Mouse (Mus musculus): ENCODE results near the gene Wdr35. TPM values are rescaled to one million over a fixed set of nuclear protein-coding genes. Genes with fewer than 3 reads are reported as not detected.
"Not testable (repeated sequence)": the region's sequence is repeated elsewhere in the genome, so short reads cannot be mapped to it uniquely, and the experiment has no call there.

Wdr35 gene
- 10 to 100 TPM; 34.7 to 36.0 TPM for total RNA-seq (2021)
- long read RNA-seq, experiment 1, full-length matches to known transcripts = 15 of 17 reads
- long read RNA-seq, experiment 1, partial matches to known transcripts = 2 of 17 reads
- long read RNA-seq, experiment 1, other reads (novel, unspliced or antisense) = 0 of 17 reads
- long read RNA-seq, experiment 2, full-length matches to known transcripts = 13 of 15 reads
- long read RNA-seq, experiment 2, partial matches to known transcripts = 0 of 15 reads
- long read RNA-seq, experiment 2, other reads (novel, unspliced or antisense) = 2 of 15 reads

DNA sequence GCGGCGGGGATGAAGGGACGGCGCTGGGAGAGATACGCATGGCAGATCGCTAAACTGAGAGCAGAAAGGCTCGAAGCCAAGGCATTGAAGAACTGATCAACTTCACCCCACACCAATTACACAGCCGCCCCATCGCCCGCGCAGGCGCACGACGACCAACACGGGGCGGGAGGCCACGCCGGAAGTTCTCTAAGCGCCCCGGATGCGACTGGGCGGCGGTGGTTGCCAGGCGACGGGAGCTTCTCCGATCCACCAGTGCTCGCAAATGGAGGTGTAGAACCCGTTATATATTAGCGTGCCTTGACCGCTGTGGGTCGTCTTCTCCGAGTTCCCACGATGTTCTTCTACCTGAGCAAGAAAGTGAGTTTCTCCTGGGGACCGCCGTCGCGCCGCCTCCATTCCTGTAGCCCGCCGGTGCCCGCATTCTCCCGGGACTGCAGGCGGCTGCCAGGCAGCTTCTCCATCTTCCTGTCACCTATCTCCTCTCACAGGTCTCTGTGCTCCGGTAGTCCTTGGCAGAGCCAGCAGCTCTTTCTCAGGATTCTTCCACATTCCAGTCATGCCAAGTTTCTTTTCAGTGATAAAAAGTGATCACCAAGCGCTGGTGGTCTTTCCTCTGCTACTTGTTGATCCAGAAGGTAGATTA, at the start of gene Wdr35:
TSS of gene Wdr35 (plus strand) at position 73 of the 646 bp plus-strand sequence.
- DNase-seq (ENCODE audit: low spot score in 2 of 2) = peak; percentile 88 to 94

DNA sequence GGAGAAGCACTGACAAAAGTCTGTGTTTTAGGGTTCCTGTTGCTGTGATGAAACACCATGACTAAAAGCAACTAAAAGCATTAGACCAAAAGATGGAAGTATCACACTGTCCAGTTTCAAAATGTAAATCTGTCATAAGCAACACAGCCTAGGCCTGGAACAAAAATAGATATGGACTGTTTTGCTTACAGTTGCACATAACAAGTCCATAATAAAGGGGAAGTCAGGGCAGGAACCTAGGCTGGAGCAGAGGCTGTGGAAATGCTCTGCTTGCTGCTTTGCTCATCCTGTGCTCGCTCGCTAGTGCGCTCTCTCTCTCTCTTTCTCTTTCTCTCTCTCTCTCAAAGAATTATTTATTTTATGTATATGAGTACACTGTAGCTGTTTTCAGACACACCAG, 46.0 kb upstream of the Wdr35 start:
- DNase-seq (ENCODE audit: low spot score in 2 of 2) = no peak

GRCm38 (mm10) chr12:8928766-8929165, 44.9 kb upstream of the Wdr35 start:
- DNase-seq (ENCODE audit: low spot score in 2 of 2) = no peak

DNA sequence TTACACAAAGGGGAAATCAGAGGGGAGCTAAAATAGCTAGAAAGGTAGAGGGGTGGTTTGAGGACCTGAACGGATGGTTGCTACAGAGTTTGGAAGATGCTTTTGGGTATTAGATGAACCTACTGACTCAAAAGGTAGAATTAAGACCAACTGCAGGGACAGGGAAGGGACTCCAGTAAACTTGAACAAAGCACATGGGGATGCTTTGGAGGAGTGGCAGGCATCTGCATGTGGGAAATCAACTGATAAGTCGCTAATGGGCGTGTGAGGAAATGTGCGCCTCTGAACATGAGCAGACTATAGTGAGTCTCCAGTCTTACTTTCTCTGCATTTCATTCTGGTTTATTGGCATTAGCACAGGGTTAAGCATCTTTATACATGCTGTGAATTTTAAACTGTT, 42.6 kb upstream of the Wdr35 start:
- no peak for DNase-seq (ENCODE audit: low spot score in 2 of 2)

DNA sequence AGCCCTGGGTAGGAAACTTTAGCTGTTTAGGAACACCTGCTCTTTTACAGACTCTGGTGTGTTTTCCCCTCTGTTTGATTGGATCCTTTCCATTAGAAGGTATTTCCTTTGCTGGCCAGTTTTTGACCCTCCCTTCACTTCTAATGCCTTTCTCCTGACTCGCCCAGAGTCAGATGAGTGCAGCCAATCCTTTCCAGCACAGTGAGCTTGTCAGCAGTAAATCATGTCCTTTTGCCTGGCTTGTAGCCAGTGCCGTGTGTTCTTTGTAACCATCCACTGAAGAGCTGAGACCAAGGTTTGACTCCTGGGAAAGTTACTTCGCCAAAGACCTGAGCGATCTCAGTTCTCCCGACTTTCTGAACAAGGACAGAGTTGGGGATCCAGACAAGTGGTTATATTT, 38.3 kb upstream of the Wdr35 start:
- no peak for DNase-seq (ENCODE audit: low spot score in 2 of 2)

GRCm38 (mm10) chr12:8936210-8936609, 37.5 kb upstream of the Wdr35 start:
- not testable (repeated sequence) for DNase-seq (ENCODE audit: low spot score in 2 of 2)

GRCm38 (mm10) chr12:8939490-8939889, 34.2 kb upstream of the Wdr35 start:
- DNase-seq (ENCODE audit: low spot score in 2 of 2) = no peak

DNA sequence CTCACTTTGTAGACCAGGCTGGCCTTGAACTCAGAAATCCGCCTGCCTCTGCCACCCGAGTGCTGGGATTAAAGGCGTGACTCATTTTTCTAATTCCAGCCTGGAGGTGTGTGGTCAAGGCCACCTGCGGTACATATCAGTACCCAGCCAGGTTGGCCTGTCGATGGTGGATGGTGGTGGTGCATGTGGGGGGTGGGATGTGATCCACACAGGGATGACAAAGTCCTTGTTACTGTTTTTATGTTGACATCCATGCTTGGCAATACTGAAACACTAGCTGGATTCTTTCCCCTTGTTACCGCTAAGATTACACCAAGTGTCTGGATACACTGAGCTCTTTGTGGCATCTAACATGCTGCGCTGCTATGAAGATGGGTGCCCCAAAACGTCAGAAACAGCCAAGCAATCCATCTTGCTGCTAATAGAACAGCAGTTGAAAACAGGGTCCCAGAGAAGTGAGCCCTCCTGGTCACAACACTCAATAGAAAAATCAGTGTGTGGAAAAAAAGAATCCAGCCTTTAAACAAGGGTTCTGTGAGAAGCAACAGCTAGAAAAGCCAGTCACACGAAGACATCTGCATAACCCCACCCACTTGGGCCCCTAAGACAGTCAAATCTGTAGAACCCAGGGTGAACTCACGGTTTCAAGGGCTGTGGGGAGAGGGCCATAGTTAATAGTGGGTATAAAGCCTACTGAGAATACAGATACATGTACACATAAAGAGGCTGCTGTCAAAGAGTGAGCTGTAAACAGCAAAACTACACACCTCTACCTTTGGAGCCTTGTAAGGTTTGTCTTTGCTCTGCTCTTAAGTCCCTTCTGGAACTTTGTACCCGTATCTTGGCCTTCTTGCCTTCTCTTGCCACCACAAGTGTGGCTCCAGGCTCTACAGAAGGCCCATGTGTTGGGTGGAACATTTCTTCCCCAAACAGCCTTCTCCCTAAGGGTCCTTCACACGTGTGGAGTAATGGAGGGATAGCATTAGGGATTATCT, 33.4 kb upstream of the Wdr35 start:
- DNase-seq (ENCODE audit: low spot score in 2 of 2) = no peak

GRCm38 (mm10) chr12:8941131-8941615, 32.5 kb upstream of the Wdr35 start:
- DNase-seq (ENCODE audit: low spot score in 2 of 2) = no peak

GRCm38 (mm10) chr12:8941699-8942392, 31.8 kb upstream of the Wdr35 start:
- DNase-seq (ENCODE audit: low spot score in 2 of 2) = no peak

GRCm38 (mm10) chr12:8947163-8947562, 26.5 kb upstream of the Wdr35 start:
- no peak for DNase-seq (ENCODE audit: low spot score in 2 of 2)

GRCm38 (mm10) chr12:8947714-8948464, 25.8 kb upstream of the Wdr35 start, which contains the start of gene Matn3:
TSS of gene Matn3 (plus strand) at chr12:8947929.
- no peak for DNase-seq (ENCODE audit: low spot score in 2 of 2)

DNA sequence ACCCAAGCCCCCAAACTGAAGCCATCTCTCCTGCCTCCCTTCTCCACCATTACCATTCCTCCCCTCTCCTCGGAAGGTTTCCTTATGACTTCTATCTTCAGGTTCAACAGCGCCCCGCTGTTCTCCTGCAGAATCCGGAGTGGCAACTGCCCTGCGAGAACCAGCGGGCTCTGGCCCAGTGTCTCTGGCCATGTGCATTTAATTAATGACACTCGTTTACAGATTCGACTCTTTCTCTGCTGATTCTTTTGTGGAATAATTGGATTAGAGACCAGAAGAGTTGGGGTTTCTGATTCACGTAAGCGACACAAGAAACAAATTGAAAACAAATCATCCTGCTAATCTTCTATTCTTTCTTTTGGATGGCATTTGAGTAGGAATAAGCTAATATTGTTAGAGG, 20.6 kb upstream of the Wdr35 start:
- DNase-seq (ENCODE audit: low spot score in 2 of 2) = no peak

GRCm38 (mm10) chr12:8954161-8954561, 19.5 kb upstream of the Wdr35 start:
- no peak for DNase-seq (ENCODE audit: low spot score in 2 of 2)

DNA sequence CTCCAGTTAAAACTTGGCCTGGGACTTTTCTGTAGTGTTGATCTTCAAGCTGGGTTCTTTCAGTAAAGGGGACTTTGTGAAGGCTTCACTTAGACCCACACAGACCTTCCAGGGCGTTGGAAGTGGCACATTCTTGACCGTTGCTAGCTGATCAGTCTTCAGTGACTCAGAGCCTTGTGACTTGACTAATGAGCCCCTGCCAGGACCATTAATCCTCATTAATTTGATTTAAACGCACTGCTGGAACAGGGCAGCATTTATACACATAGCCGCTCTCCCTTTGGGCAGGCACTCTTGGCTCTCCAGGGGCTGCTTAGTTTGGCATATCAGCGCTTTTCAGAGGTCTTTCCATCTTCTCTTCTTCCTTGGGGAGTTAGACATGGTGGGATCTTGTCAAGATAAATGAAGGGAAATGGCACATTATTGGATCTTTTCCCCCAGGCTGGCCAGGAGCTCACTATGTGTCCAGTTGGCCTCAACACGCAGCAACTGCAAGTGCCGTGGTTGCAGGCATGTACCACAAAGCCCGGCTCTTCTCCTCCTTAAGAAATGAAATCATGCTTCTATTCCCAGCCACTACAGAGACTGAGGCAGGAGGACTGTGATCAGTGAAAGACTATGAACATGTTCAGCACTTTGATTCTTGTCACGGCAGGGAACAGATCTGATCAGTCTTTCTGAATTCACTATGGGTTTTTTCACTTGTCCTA, 11.9 kb upstream of the Wdr35 start:
- DNase-seq (ENCODE audit: low spot score in 2 of 2) = no peak

- DNase-seq (ENCODE audit: low spot score in 2 of 2) = no peak
These were observed 3.9 kb upstream of the Wdr35 start for GRCm38 (mm10) chr12:8969828-8970227.

GRCm38 (mm10) chr12:8975076-8975475, 1.4 kb downstream of the Wdr35 start:
- no peak for DNase-seq (ENCODE audit: low spot score in 2 of 2)

GRCm38 (mm10) chr12:8993231-8993630, 19.5 kb downstream of the Wdr35 start:
- DNase-seq (ENCODE audit: low spot score in 2 of 2) = no peak

GRCm38 (mm10) chr12:8998318-8998717, 24.6 kb downstream of the Wdr35 start:
- DNase-seq (ENCODE audit: low spot score in 2 of 2) = no peak
